Mouse (Mus musculus): ENCODE results near the gene Chd1l.

GRCm38 (mm10) chr3:97624611-97625010, 14.6 kb upstream of the Chd1l start:
- TF ChIP-seq CTCF (IDR thresholded peaks at IDR 0.05; ENCODE audit: control insufficient read depth, insufficient read depth, insufficient replicate concordance, low read depth, low read length) (no peak), POLR2A (IDR thresholded peaks at IDR 0.05; ENCODE audit: control insufficient read depth, low read depth, low read length) (no peak)

Measured in testis, adult 2 months (tissue).